Mouse (Mus musculus): ENCODE measurements around the gene Thsd7a. TPM values are rescaled to one million over a fixed set of nuclear protein-coding genes. Genes with fewer than 3 reads are reported as not detected.

The Thsd7a gene
- polyA plus RNA-seq, 1 experiment, result 0.42 TPM

GRCm38 (mm10) chr6:12499866-12500265 lies 249.3 kb downstream of the Thsd7a start:
- DNase-seq, result no peak
- Histone ChIP-seq H3K36me3 (ENCODE audit: control insufficient read depth, insufficient read depth, low read length) (no peaks in the 10 kb centered on the region), H3K27ac (ENCODE audit: control insufficient read depth, insufficient read depth, low read length) (no peak overlapping the region), H3K27me3 (ENCODE audit: control insufficient read depth, insufficient read depth, low read length) (no peaks in the 10 kb centered on the region), H3K4me3 (ENCODE audit: control insufficient read depth, insufficient read depth, low read length) (no peak overlapping the region), H3K4me1 (replicated peaks; ENCODE audit: control insufficient read depth, insufficient read depth, low read length) (no peaks in the 10 kb centered on the region)
- no peak for TF ChIP-seq CTCF (IDR thresholded peaks at IDR 0.05; ENCODE audit: borderline replicate concordance, control insufficient read depth, extremely low read depth, insufficient read depth, low read length, poor library complexity)
- no peak for TF ChIP-seq POLR2A (IDR thresholded peaks at IDR 0.05; ENCODE audit: control insufficient read depth, extremely low read depth, insufficient read depth, low read length, poor library complexity)

GRCm38 (mm10) chr6:12493571-12493970 lies 255.6 kb downstream of the Thsd7a start:
- no peak overlapping the region for H3K4me3 ChIP-seq (ENCODE audit: control insufficient read depth, insufficient read depth, low read length)
- H3K27ac ChIP-seq (ENCODE audit: control insufficient read depth, insufficient read depth, low read length), result no peak overlapping the region
- TF ChIP-seq CTCF (IDR thresholded peaks at IDR 0.05; ENCODE audit: borderline replicate concordance, control insufficient read depth, extremely low read depth, insufficient read depth, low read length, poor library complexity) (no peak), POLR2A (IDR thresholded peaks at IDR 0.05; ENCODE audit: control insufficient read depth, extremely low read depth, insufficient read depth, low read length, poor library complexity) (no peak)
- H3K4me1 ChIP-seq (replicated peaks; ENCODE audit: control insufficient read depth, insufficient read depth, low read length), result no peaks in the 10 kb centered on the region
- H3K36me3 ChIP-seq (ENCODE audit: control insufficient read depth, insufficient read depth, low read length), result no peaks in the 10 kb centered on the region
- 9% methylated on average over 1 of the region's 1 CpGs for WGBS
- no peaks in the 10 kb centered on the region for H3K27me3 ChIP-seq (ENCODE audit: control insufficient read depth, insufficient read depth, low read length)
- DNase-seq, result no peak

GRCm38 (mm10) chr6:12488882-12489281 lies 260.3 kb downstream of the Thsd7a start:
- WGBS, result 96% methylated on average over 1 of the region's 1 CpGs
- H3K36me3 ChIP-seq (ENCODE audit: control insufficient read depth, insufficient read depth, low read length), result no peaks in the 10 kb centered on the region
- no peaks in the 10 kb centered on the region for H3K4me1 ChIP-seq (replicated peaks; ENCODE audit: control insufficient read depth, insufficient read depth, low read length)
- no peak overlapping the region for H3K4me3 ChIP-seq (ENCODE audit: control insufficient read depth, insufficient read depth, low read length)
- no peak for TF ChIP-seq CTCF (IDR thresholded peaks at IDR 0.05; ENCODE audit: borderline replicate concordance, control insufficient read depth, extremely low read depth, insufficient read depth, low read length, poor library complexity)
- no peak for TF ChIP-seq POLR2A (IDR thresholded peaks at IDR 0.05; ENCODE audit: control insufficient read depth, extremely low read depth, insufficient read depth, low read length, poor library complexity)
- no peaks in the 10 kb centered on the region for H3K27me3 ChIP-seq (ENCODE audit: control insufficient read depth, insufficient read depth, low read length)
- no peak for DNase-seq
- no peak overlapping the region for H3K27ac ChIP-seq (ENCODE audit: control insufficient read depth, insufficient read depth, low read length)

- H3K27ac ChIP-seq (ENCODE audit: control insufficient read depth, insufficient read depth, low read length), result no peak overlapping the region
- H3K4me3 ChIP-seq (ENCODE audit: control insufficient read depth, insufficient read depth, low read length), result no peak overlapping the region
- TF ChIP-seq CTCF (IDR thresholded peaks at IDR 0.05; ENCODE audit: borderline replicate concordance, control insufficient read depth, extremely low read depth, insufficient read depth, low read length, poor library complexity) (no peak), POLR2A (IDR thresholded peaks at IDR 0.05; ENCODE audit: control insufficient read depth, extremely low read depth, insufficient read depth, low read length, poor library complexity) (no peak)
- no peak for DNase-seq
- H3K27me3 ChIP-seq (ENCODE audit: control insufficient read depth, insufficient read depth, low read length), result no peaks in the 10 kb centered on the region
- 94% methylated on average over 5 of the region's 5 CpGs for WGBS
- H3K36me3 ChIP-seq (ENCODE audit: control insufficient read depth, insufficient read depth, low read length), result no peaks in the 10 kb centered on the region
- no peaks in the 10 kb centered on the region for H3K4me1 ChIP-seq (replicated peaks; ENCODE audit: control insufficient read depth, insufficient read depth, low read length)
Measured at GRCm38 (mm10) chr6:12481527-12482163, 267.6 kb downstream of the Thsd7a start.

GRCm38 (mm10) chr6:12478359-12478758 lies 270.9 kb downstream of the Thsd7a start:
- Histone ChIP-seq H3K4me3 (ENCODE audit: control insufficient read depth, insufficient read depth, low read length) (no peak overlapping the region), H3K27me3 (ENCODE audit: control insufficient read depth, insufficient read depth, low read length) (no peaks in the 10 kb centered on the region), H3K27ac (ENCODE audit: control insufficient read depth, insufficient read depth, low read length) (no peak overlapping the region), H3K4me1 (replicated peaks; ENCODE audit: control insufficient read depth, insufficient read depth, low read length) (no peaks in the 10 kb centered on the region), H3K36me3 (ENCODE audit: control insufficient read depth, insufficient read depth, low read length) (no peaks in the 10 kb centered on the region)
- WGBS, result 93% methylated on average over 1 of the region's 1 CpGs
- TF ChIP-seq CTCF (IDR thresholded peaks at IDR 0.05; ENCODE audit: borderline replicate concordance, control insufficient read depth, extremely low read depth, insufficient read depth, low read length, poor library complexity) (no peak), POLR2A (IDR thresholded peaks at IDR 0.05; ENCODE audit: control insufficient read depth, extremely low read depth, insufficient read depth, low read length, poor library complexity) (no peak)
- no peak for DNase-seq

GRCm38 (mm10) chr6:12470935-12471334 lies 278.3 kb downstream of the Thsd7a start:
- H3K4me3 ChIP-seq (ENCODE audit: control insufficient read depth, insufficient read depth, low read length), result no peak overlapping the region
- H3K4me1 ChIP-seq (replicated peaks; ENCODE audit: control insufficient read depth, insufficient read depth, low read length), result no peaks in the 10 kb centered on the region
- no peak for TF ChIP-seq CTCF (IDR thresholded peaks at IDR 0.05; ENCODE audit: borderline replicate concordance, control insufficient read depth, extremely low read depth, insufficient read depth, low read length, poor library complexity)
- no peak for TF ChIP-seq POLR2A (IDR thresholded peaks at IDR 0.05; ENCODE audit: control insufficient read depth, extremely low read depth, insufficient read depth, low read length, poor library complexity)
- H3K36me3 ChIP-seq (ENCODE audit: control insufficient read depth, insufficient read depth, low read length), result no peaks in the 10 kb centered on the region
- DNase-seq, result no peak
- 93% methylated on average over 2 of the region's 2 CpGs for WGBS
- no peak overlapping the region for H3K27ac ChIP-seq (ENCODE audit: control insufficient read depth, insufficient read depth, low read length)
- H3K27me3 ChIP-seq (ENCODE audit: control insufficient read depth, insufficient read depth, low read length), result no peaks in the 10 kb centered on the region

All from thymus, adult 2 months (tissue).